Mouse (Mus musculus): ENCODE results near the gene Siglece. TPM values are rescaled to one million over a fixed set of nuclear protein-coding genes. Genes with fewer than 3 reads are reported as not detected.
"Not testable (repeated sequence)": the region's sequence is repeated elsewhere in the genome, so short reads cannot be mapped to it uniquely, and the experiment has no call there.

Gene Siglece
- 41.5 and 47.6 TPM in 2 replicates for polyA plus RNA-seq (2012; ENCODE audit: insufficient read depth, insufficient read length, missing spikeins)

DNA sequence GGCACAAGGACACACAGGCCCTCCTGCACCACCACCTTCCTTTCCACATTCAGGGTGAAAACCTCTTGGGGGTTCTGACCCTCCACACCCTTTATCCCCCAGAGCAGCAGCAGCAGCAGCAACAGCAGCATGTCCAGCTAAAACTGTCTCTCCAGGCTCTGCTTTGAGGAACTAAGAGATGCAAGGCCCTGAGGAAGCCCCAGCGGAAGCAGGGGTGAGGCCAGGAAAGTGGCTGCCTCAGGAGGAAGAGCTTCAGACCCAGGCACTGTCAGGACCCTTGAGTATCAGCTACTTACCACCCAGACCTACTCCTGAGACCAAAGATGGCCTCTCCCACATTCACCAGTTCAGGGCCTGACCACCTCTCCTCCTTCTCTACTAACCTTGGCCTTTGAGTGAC lies at the start of gene Siglece:
Gene Siglece, minus strand, starts transcription at position 160 of the 400 bp plus-strand sequence.
- Histone ChIP-seq H3K4me1 (ENCODE audit: control insufficient read depth, insufficient read depth, low read length) (peaks cover 71% of the 10 kb centered on the region), H3K4me3 (ENCODE audit: insufficient read depth, low read length) (peak within 1 kb of the TSS; percentile 49), H3K27ac (ENCODE audit: insufficient read depth, low read depth, low read length) (peak within 1 kb of the TSS; percentile 81)
- TF ChIP-seq POLR2A (IDR thresholded peaks at IDR 0.05; ENCODE audit: borderline replicate concordance, low read depth, low read length) (no peak), CTCF (IDR thresholded peaks at IDR 0.05; ENCODE audit: low read depth, low read length) (no peak)

DNA sequence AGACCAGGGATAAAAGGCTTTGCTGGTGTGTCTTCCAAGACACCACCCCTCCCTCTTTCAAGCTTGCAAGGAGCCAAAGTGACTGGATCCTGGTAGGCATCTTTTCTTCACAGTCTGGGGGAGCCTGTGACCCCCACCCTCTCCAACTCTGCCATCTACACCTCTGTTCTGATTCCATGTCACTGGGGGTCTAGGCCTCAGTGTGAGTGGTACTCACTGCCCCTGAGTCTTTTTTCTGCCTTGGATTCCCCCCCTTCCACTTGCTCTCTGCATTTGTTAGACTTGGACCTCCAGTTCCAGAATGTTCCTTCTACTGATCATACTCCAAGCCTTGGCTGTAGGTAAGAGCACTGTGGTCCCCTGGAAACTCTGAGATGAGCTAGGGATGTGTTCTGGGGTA lies 30.2 kb upstream of the Siglece start, which contains the start of gene Klk14:
Gene Klk14, plus strand, starts transcription at position 301 of the 400 bp plus-strand sequence.
- no peak within 1 kb of the TSS for H3K4me3 ChIP-seq (ENCODE audit: insufficient read depth, low read length)
- TF ChIP-seq CTCF (IDR thresholded peaks at IDR 0.05; ENCODE audit: low read depth, low read length) (no peak), POLR2A (IDR thresholded peaks at IDR 0.05; ENCODE audit: borderline replicate concordance, low read depth, low read length) (no peak)
- H3K4me1 ChIP-seq (ENCODE audit: control insufficient read depth, insufficient read depth, low read length): no peaks in the 10 kb centered on the region
- H3K27ac ChIP-seq (ENCODE audit: insufficient read depth, low read depth, low read length): no peak within 1 kb of the TSS

- Histone ChIP-seq H3K27ac (ENCODE audit: insufficient read depth, low read depth, low read length) (no peak overlapping the region), H3K4me3 (ENCODE audit: insufficient read depth, low read length) (no peak overlapping the region), H3K4me1 (ENCODE audit: control insufficient read depth, insufficient read depth, low read length) (no peaks in the 10 kb centered on the region)
- TF ChIP-seq CTCF (IDR thresholded peaks at IDR 0.05; ENCODE audit: low read depth, low read length): no peak
- no peak for TF ChIP-seq POLR2A (IDR thresholded peaks at IDR 0.05; ENCODE audit: borderline replicate concordance, low read depth, low read length)
These were observed 25.1 kb upstream of the Siglece start for GRCm38 (mm10) chr7:43685088-43685487.

GRCm38 (mm10) chr7:43682511-43682910 lies 22.6 kb upstream of the Siglece start:
- H3K4me1 ChIP-seq (ENCODE audit: control insufficient read depth, insufficient read depth, low read length); H3K4me3 ChIP-seq (ENCODE audit: insufficient read depth, low read length); H3K27ac ChIP-seq (ENCODE audit: insufficient read depth, low read depth, low read length): not testable (repeated sequence)

GRCm38 (mm10) chr7:43680960-43681359 lies 21.0 kb upstream of the Siglece start:
- no peak overlapping the region for H3K4me3 ChIP-seq (ENCODE audit: insufficient read depth, low read length)
- no peak overlapping the region for H3K27ac ChIP-seq (ENCODE audit: insufficient read depth, low read depth, low read length)
- TF ChIP-seq POLR2A (IDR thresholded peaks at IDR 0.05; ENCODE audit: borderline replicate concordance, low read depth, low read length): no peak
- peak; percentile 88 for TF ChIP-seq CTCF (IDR thresholded peaks at IDR 0.05; ENCODE audit: low read depth, low read length)
- no peaks in the 10 kb centered on the region for H3K4me1 ChIP-seq (ENCODE audit: control insufficient read depth, insufficient read depth, low read length)

DNA sequence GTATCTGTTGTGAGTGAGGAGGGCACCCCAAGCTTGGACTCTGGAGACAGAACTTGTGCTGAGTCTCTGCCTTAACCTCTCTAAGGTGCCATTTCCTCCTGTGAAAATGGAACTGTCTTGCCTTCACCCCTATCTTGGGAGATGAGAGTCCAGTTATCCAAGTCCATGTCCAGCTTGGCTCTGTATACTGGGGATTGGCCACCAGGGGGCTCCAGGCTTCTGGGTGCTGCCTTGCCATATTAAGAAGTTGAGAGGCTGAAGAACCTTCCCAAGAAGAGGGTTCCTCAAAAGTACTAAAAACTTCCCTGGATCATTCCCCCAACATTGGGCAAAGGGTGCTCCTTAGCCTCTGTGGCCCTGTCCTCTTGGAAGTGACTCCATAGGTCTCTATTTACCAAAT lies 18.6 kb upstream of the Siglece start:
- no peak overlapping the region for H3K4me3 ChIP-seq (ENCODE audit: insufficient read depth, low read length)
- no peak overlapping the region for H3K27ac ChIP-seq (ENCODE audit: insufficient read depth, low read depth, low read length)
- H3K4me1 ChIP-seq (ENCODE audit: control insufficient read depth, insufficient read depth, low read length): peaks cover under 1% of the 10 kb centered on the region; the same call in 1 of the 2 replicates
- TF ChIP-seq POLR2A (IDR thresholded peaks at IDR 0.05; ENCODE audit: borderline replicate concordance, low read depth, low read length) (no peak), CTCF (IDR thresholded peaks at IDR 0.05; ENCODE audit: low read depth, low read length) (peak; percentile 71)

GRCm38 (mm10) chr7:43675091-43675490 lies 15.1 kb upstream of the Siglece start:
- no peak for TF ChIP-seq CTCF (IDR thresholded peaks at IDR 0.05; ENCODE audit: low read depth, low read length)
- TF ChIP-seq POLR2A (IDR thresholded peaks at IDR 0.05; ENCODE audit: borderline replicate concordance, low read depth, low read length): no peak
- H3K4me1 ChIP-seq (ENCODE audit: control insufficient read depth, insufficient read depth, low read length): peaks cover 18% of the 10 kb centered on the region
- H3K4me3 ChIP-seq (ENCODE audit: insufficient read depth, low read length): no peak overlapping the region
- H3K27ac ChIP-seq (ENCODE audit: insufficient read depth, low read depth, low read length): no peak overlapping the region

DNA sequence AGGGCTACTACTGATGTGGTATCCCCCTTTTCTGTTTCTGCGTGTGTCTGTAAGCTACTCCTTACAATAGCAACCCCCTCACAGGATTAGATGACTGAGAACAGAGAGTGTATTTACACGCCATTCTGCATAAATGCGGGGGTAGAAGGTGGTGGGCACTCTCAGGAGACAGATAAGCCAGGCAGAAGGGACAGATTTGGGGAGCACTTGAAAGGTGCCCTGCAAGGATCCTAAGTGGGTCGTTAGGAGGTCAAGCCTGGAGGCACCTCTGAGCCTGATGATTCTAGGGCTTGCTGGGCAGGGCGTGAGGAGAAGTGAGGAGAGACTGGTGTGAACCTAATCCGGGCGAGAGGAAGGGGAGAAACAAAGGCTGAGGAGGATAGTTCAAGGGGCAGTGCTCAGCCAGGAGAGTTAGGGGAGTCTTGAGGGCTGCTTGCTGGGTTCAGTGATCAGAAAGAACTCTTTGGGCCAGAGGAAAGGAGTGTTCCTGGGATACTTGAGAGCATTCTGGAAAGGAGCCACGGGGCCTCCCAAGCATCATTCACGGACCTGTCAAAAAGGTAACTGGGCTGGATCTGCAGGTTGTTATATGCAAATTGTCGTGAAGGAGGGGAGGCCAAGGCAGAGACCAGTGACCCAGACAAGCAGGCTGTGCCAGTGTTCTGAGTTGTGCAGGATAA lies 12.8 kb upstream of the Siglece start:
- peak overlapping the region; percentile 73 for H3K4me3 ChIP-seq (ENCODE audit: insufficient read depth, low read length)
- peaks cover 41% of the 10 kb centered on the region for H3K4me1 ChIP-seq (ENCODE audit: control insufficient read depth, insufficient read depth, low read length)
- H3K27ac ChIP-seq (ENCODE audit: insufficient read depth, low read depth, low read length): peak overlapping the region; percentile 71; the same call in 1 of the 2 replicates
- TF ChIP-seq POLR2A (IDR thresholded peaks at IDR 0.05; ENCODE audit: borderline replicate concordance, low read depth, low read length) (no peak), CTCF (IDR thresholded peaks at IDR 0.05; ENCODE audit: low read depth, low read length) (no peak)

- TF ChIP-seq CTCF (IDR thresholded peaks at IDR 0.05; ENCODE audit: low read depth, low read length) (no peak), POLR2A (IDR thresholded peaks at IDR 0.05; ENCODE audit: borderline replicate concordance, low read depth, low read length) (no peak)
- Histone ChIP-seq H3K27ac (ENCODE audit: insufficient read depth, low read depth, low read length) (peak within 1 kb of the TSS; percentile 73), H3K4me3 (ENCODE audit: insufficient read depth, low read length) (peak within 1 kb of the TSS; percentile 73), H3K4me1 (ENCODE audit: control insufficient read depth, insufficient read depth, low read length) (peaks cover 42% of the 10 kb centered on the region)
These were observed 12.0 kb upstream of the Siglece start, which contains the start of gene Ctu1 for GRCm38 (mm10) chr7:43671809-43672580. Ctu1 (plus strand) TSS chr7:43672016.
